Mouse (Mus musculus): ENCODE measurements around the gene Polr1a. TPM values are rescaled to one million over a fixed set of nuclear protein-coding genes. Genes with fewer than 3 reads are reported as not detected.

Gene Polr1a
- 29.9 TPM for polyA plus RNA-seq (2015; fragmentation: Illumina TruSeq; extraction: RNeasy Lipid Tissue Mini Kit (QIAGEN cat#74804); ENCODE audit: insufficient read depth, low replicate concordance)

DNA sequence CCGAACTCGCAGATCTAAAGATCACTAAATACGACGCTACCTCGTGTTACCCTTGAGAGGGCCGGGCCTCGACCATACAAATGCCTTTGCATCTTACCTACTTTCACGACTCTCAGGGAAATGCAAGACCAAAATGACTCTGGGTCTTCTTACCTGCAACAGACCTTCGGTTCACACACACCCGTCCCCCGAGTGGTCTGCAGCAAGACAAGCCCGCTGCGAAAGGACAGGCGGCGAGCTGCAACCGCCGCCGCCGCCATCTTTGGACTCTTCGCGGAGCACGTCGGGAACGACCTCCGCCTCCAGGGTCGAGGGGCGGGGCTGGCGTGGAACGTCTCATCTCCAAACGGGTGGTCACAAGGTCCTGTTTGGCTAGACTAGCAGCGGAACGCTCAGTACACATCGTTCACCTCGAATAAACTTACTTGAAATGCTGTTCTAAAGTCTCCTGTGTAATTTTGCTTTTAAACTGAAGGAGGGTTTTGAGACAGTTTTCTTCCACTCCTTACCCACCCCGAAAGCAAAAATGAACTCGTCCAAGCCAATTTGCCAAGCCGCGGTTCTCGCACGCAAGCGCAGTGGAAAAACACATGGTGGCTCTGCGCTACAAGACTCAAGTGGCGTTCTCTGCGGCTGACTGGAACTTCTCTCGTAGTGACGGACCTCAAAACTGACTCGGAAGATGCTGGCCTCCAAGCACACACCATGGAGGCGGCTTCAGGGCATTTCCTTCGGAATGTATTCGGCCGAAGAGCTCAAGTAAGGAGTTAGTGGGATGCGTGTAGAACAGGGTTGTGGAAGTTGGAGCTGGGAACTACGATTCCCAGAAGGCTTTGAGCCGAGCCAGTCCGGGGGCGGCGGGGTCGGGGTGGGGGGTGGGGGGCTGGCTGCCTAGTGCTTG is at the start of gene Polr1a, which contains the start of gene Ptcd3:
Polr1a (plus strand) TSS at position 573 of the 901 bp plus-strand sequence.
Ptcd3 (minus strand) TSS at position 270 of the 901 bp plus-strand sequence.

Other genes with a start within 250 kb of the Polr1a start
- 1.2 TPM for gene Reep1, start 201.5 kb upstream of the Polr1a start, polyA plus RNA-seq (2015; fragmentation: Illumina TruSeq; extraction: RNeasy Lipid Tissue Mini Kit (QIAGEN cat#74804); ENCODE audit: insufficient read depth, low replicate concordance)
- gene Mrpl35, start 82.1 kb upstream of the Polr1a start, polyA plus RNA-seq (2015; fragmentation: Illumina TruSeq; extraction: RNeasy Lipid Tissue Mini Kit (QIAGEN cat#74804); ENCODE audit: insufficient read depth, low replicate concordance), result 33.6 TPM
- 138 TPM for gene Immt, start 77.7 kb upstream of the Polr1a start, polyA plus RNA-seq (2015; fragmentation: Illumina TruSeq; extraction: RNeasy Lipid Tissue Mini Kit (QIAGEN cat#74804); ENCODE audit: insufficient read depth, low replicate concordance)
- gene Ptcd3, start 303 bp upstream of the Polr1a start, polyA plus RNA-seq (2015; fragmentation: Illumina TruSeq; extraction: RNeasy Lipid Tissue Mini Kit (QIAGEN cat#74804); ENCODE audit: insufficient read depth, low replicate concordance), result 94.4 TPM
- gene St3gal5, start 188.5 kb downstream of the Polr1a start, polyA plus RNA-seq (2015; fragmentation: Illumina TruSeq; extraction: RNeasy Lipid Tissue Mini Kit (QIAGEN cat#74804); ENCODE audit: insufficient read depth, low replicate concordance), result 37.6 TPM

All from spleen, adult 10 weeks (tissue).